Mouse (Mus musculus): ENCODE measurements around the gene Ccr4. TPM values are rescaled to one million over a fixed set of nuclear protein-coding genes. Genes with fewer than 3 reads are reported as not detected.

Ccr4 gene
- polyA plus RNA-seq, 1 experiment from 2014 or later = 5.7 TPM

DNA sequence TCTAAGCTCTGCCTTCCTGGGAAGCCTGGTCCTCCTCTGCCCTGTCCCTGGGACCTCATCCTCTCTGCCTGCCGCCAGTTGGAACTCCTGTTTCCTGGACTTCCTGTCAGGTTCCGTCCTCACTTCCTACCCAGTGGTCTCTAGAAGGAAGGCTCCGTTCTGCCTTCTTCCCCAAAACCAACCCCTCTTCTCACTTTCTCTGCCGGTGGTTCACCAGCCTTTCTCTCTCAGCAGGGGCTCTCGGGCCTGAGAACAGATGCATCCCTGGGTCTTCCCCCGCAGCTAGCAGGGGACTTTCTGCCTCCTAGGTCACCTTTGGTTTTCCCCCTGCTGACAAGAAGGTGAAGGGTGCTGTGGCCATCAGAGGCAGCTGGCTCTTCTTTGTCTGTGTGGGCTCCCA is 39.3 kb downstream of the Ccr4 start:
- Histone ChIP-seq H3K36me3 (peaks cover 47% of the 10 kb centered on the region), H3K4me3 (no peak overlapping the region), H3K27me3 (no peaks in the 10 kb centered on the region), H3K9me3 (no peaks in the 10 kb centered on the region), H3K27ac (no peak overlapping the region), H3K4me2 (no peak overlapping the region), H3K9ac (no peak overlapping the region), H3K4me1 (no peaks in the 10 kb centered on the region)
- WGBS = 78% methylated on average over 6 of the region's 6 CpGs
- ATAC-seq (ENCODE audit: insufficient number of reproducible peaks, low FRiP score, low TSS enrichment, low read depth) = no peak

DNA sequence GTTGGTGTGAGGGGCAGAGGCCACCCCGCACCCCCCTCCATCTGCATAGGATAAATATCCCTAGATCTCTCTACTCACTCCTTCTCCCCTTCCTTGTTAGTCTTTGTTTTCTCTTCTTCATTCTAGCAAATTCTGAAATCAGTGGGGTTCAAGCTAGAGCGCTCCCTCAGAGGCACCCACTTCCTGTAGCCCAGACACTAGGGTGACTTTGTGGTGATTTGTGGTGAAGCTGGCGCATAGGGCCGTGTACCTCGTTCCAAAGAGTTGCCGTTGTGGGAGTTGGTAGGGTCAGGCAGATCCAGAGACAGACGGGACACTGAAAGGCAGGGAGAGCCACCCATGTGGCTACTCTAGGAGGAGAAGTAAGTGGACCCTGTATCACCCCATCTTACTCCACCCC is 42.1 kb downstream of the Ccr4 start:
- no peak overlapping the region for H3K4me3 ChIP-seq
- H3K4me2 ChIP-seq = no peak overlapping the region
- 92% methylated on average over 7 of the region's 7 CpGs for WGBS
- ATAC-seq (ENCODE audit: insufficient number of reproducible peaks, low FRiP score, low TSS enrichment, low read depth) = no peak
- no peak overlapping the region for H3K9ac ChIP-seq
- H3K27me3 ChIP-seq = no peaks in the 10 kb centered on the region
- no peaks in the 10 kb centered on the region for H3K9me3 ChIP-seq
- peaks cover 44% of the 10 kb centered on the region for H3K36me3 ChIP-seq
- H3K4me1 ChIP-seq = no peaks in the 10 kb centered on the region
- H3K27ac ChIP-seq = no peak overlapping the region

- no peak overlapping the region for H3K4me2 ChIP-seq
- no peak overlapping the region for H3K9ac ChIP-seq
- peaks cover 38% of the 10 kb centered on the region for H3K36me3 ChIP-seq
- H3K27ac ChIP-seq = no peak overlapping the region
- ATAC-seq (ENCODE audit: insufficient number of reproducible peaks, low FRiP score, low TSS enrichment, low read depth) = no peak
- no peak overlapping the region for H3K4me3 ChIP-seq
- no peaks in the 10 kb centered on the region for H3K27me3 ChIP-seq
- no peaks in the 10 kb centered on the region for H3K4me1 ChIP-seq
- 80% methylated on average over 3 of the region's 3 CpGs for WGBS
- no peaks in the 10 kb centered on the region for H3K9me3 ChIP-seq
Measured at GRCm38 (mm10) chr9:114458436-114458835, 46.3 kb downstream of the Ccr4 start.

- WGBS = 71% methylated on average over 2 of the region's 2 CpGs
Measured at GRCm38 (mm10) chr9:114455420-114455819, 49.3 kb downstream of the Ccr4 start.

GRCm38 (mm10) chr9:114452418-114452817 is 52.3 kb downstream of the Ccr4 start:
- no peak for ATAC-seq (ENCODE audit: insufficient number of reproducible peaks, low FRiP score, low TSS enrichment, low read depth)
- Histone ChIP-seq H3K9me3 (no peaks in the 10 kb centered on the region), H3K27me3 (no peaks in the 10 kb centered on the region), H3K9ac (no peak overlapping the region), H3K4me1 (no peaks in the 10 kb centered on the region), H3K4me2 (no peak overlapping the region), H3K27ac (no peak overlapping the region), H3K4me3 (no peak overlapping the region), H3K36me3 (peaks cover 13% of the 10 kb centered on the region; the same call in 1 of the 2 replicates)
- WGBS = 93% methylated on average over 6 of the region's 6 CpGs

More at GRCm38 (mm10) chr9:114455420-114455819, 49.3 kb downstream of the Ccr4 start:
- Histone ChIP-seq H3K4me2 (no peak overlapping the region), H3K27me3 (no peaks in the 10 kb centered on the region), H3K9ac (no peak overlapping the region), H3K9me3 (no peaks in the 10 kb centered on the region), H3K4me1 (no peaks in the 10 kb centered on the region), H3K27ac (no peak overlapping the region), H3K4me3 (no peak overlapping the region), H3K36me3 (peaks cover 24% of the 10 kb centered on the region)
- no peak for ATAC-seq (ENCODE audit: insufficient number of reproducible peaks, low FRiP score, low TSS enrichment, low read depth)

DNA sequence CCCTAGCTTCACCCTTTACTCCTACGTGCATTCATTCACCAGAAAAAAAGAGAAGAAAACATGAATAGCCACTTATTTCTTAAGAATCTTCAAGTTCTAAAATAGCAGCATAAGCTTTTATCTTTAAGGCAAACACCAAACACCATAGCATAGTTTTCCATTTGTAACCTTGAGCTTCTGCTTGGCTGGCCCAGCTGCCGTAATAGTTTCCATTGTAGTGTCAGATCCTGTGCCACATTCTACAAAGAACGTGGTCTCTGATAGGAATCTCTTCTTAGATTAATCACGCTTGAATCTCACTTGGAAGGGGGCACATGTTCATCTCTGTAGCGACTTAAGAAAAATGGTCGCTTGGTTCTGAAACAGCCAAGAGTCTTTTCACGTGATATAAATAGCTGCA is 53.1 kb downstream of the Ccr4 start:
- no peaks in the 10 kb centered on the region for H3K27me3 ChIP-seq
- 86% methylated on average over 7 of the region's 7 CpGs for WGBS
- H3K36me3 ChIP-seq = peaks cover 5% of the 10 kb centered on the region; the same call in 1 of the 2 replicates
- H3K9ac ChIP-seq = no peak overlapping the region
- H3K4me3 ChIP-seq = no peak overlapping the region
- no peaks in the 10 kb centered on the region for H3K4me1 ChIP-seq
- no peak overlapping the region for H3K4me2 ChIP-seq
- H3K9me3 ChIP-seq = no peaks in the 10 kb centered on the region
- ATAC-seq (ENCODE audit: insufficient number of reproducible peaks, low FRiP score, low TSS enrichment, low read depth) = no peak
- H3K27ac ChIP-seq = no peak overlapping the region

GRCm38 (mm10) chr9:114449120-114449754 is 55.5 kb downstream of the Ccr4 start:
- Histone ChIP-seq H3K27ac (no peak overlapping the region), H3K4me3 (no peak overlapping the region), H3K4me1 (no peaks in the 10 kb centered on the region), H3K27me3 (no peaks in the 10 kb centered on the region), H3K4me2 (no peak overlapping the region), H3K9me3 (no peaks in the 10 kb centered on the region), H3K36me3 (no peaks in the 10 kb centered on the region), H3K9ac (no peak overlapping the region)
- ATAC-seq (ENCODE audit: insufficient number of reproducible peaks, low FRiP score, low TSS enrichment, low read depth) = 0 out of 2 replicates have a peak, but pooled peaks have one; percentile 36
- 86% methylated on average over 13 of the region's 13 CpGs for WGBS

GRCm38 (mm10) chr9:114448700-114449099 is 56.0 kb downstream of the Ccr4 start:
- ATAC-seq (ENCODE audit: insufficient number of reproducible peaks, low FRiP score, low TSS enrichment, low read depth) = 0 out of 2 replicates have a peak, but pooled peaks have one; percentile 15
- Histone ChIP-seq H3K4me1 (no peaks in the 10 kb centered on the region), H3K27me3 (no peaks in the 10 kb centered on the region), H3K36me3 (no peaks in the 10 kb centered on the region), H3K27ac (no peak overlapping the region), H3K4me3 (no peak overlapping the region), H3K9ac (no peak overlapping the region), H3K9me3 (no peaks in the 10 kb centered on the region), H3K4me2 (no peak overlapping the region)
- 81% methylated on average over 5 of the region's 5 CpGs for WGBS

GRCm38 (mm10) chr9:114446887-114447286 is 57.8 kb downstream of the Ccr4 start:
- H3K4me2 ChIP-seq = no peak overlapping the region
- WGBS = 91% methylated on average over 8 of the region's 8 CpGs
- ATAC-seq (ENCODE audit: insufficient number of reproducible peaks, low FRiP score, low TSS enrichment, low read depth) = no peak

DNA sequence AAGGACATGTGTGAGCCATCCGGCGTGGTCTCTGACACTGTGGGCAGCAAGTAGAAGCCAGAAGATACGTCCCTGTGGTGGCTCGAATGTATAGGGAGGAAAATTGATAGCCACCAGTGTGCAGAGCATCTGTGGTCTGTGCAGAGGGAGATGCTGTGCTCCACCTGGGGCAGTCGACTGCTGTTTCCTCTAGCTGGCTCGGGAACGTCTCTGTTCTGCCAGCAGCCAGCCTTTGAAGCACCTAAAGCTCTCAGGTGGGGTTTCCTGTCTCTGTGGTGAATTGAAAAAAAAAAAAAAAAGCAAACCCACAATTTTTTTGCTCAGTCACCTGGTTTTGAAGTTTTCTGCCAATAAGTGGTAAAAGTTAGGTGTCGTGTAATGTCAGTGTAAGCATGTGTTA is 61.4 kb downstream of the Ccr4 start:
- no peak for ATAC-seq (ENCODE audit: insufficient number of reproducible peaks, low FRiP score, low TSS enrichment, low read depth)
- Histone ChIP-seq H3K9me3 (no peaks in the 10 kb centered on the region), H3K36me3 (0 out of 2 replicates have a peak, but pooled peaks cover 2% of the 10 kb centered on the region), H3K27me3 (no peaks in the 10 kb centered on the region), H3K9ac (no peak overlapping the region), H3K4me3 (no peak overlapping the region), H3K27ac (no peak overlapping the region), H3K4me2 (no peak overlapping the region), H3K4me1 (no peaks in the 10 kb centered on the region)
- WGBS = 92% methylated on average over 8 of the region's 8 CpGs

More at GRCm38 (mm10) chr9:114446887-114447286, 57.8 kb downstream of the Ccr4 start:
- H3K36me3 ChIP-seq = no peaks in the 10 kb centered on the region
- H3K27ac ChIP-seq = no peak overlapping the region
- H3K4me3 ChIP-seq = no peak overlapping the region
- H3K4me1 ChIP-seq = no peaks in the 10 kb centered on the region
- no peaks in the 10 kb centered on the region for H3K27me3 ChIP-seq
- H3K9ac ChIP-seq = no peak overlapping the region
- H3K9me3 ChIP-seq = no peaks in the 10 kb centered on the region

DNA sequence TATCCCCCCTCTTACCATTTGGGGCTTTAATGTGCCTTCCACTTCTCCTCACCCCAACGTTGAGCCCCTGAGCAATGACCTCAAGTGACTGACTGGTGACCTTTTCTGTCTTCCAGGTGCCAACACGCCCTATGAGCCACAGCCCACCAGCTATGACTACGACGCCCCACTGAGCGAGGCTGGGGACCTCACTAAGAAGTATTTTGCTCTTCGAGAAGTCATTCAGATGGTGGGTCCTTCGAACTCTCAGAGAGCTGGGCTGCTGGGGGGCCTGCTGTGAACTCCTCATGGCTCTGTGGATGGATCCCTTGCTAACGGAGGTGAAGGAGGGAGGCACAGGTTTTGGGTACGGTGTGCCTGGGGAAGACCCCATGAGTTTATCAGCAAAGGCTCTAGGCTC is 61.8 kb downstream of the Ccr4 start:
- Histone ChIP-seq H3K4me2 (no peak overlapping the region), H3K9ac (no peak overlapping the region), H3K27ac (no peak overlapping the region), H3K9me3 (no peaks in the 10 kb centered on the region), H3K27me3 (no peaks in the 10 kb centered on the region), H3K36me3 (0 out of 2 replicates have a peak, but pooled peaks cover 2% of the 10 kb centered on the region), H3K4me1 (no peaks in the 10 kb centered on the region), H3K4me3 (no peak overlapping the region)
- WGBS = 81% methylated on average over 9 of the region's 9 CpGs
- no peak for ATAC-seq (ENCODE audit: insufficient number of reproducible peaks, low FRiP score, low TSS enrichment, low read depth)

- ATAC-seq (ENCODE audit: insufficient number of reproducible peaks, low FRiP score, low TSS enrichment, low read depth) = no peak
- Histone ChIP-seq H3K27ac (no peak overlapping the region), H3K27me3 (no peaks in the 10 kb centered on the region), H3K9me3 (no peaks in the 10 kb centered on the region), H3K36me3 (0 out of 2 replicates have a peak, but pooled peaks cover 5% of the 10 kb centered on the region), H3K4me2 (no peak overlapping the region), H3K4me1 (no peaks in the 10 kb centered on the region), H3K4me3 (no peak overlapping the region), H3K9ac (no peak overlapping the region)
- WGBS = 87% methylated on average over 9 of the region's 9 CpGs
Measured at GRCm38 (mm10) chr9:114442225-114442624, 62.5 kb downstream of the Ccr4 start.
